Mouse (Mus musculus) colon, adult 2 months (tissue): ENCODE measurements around the gene Cog7. TPM values are rescaled to one million over a fixed set of nuclear protein-coding genes. Genes with fewer than 3 reads are reported as not detected.

Experiments used
- polyA plus RNA-seq: library from polyadenylated mRNA; depleted of rRNA; stranded (reverse); fragments of >200 nt; gene quantifications from 2 replicates; pipeline ENCODE4 v1.2.3, GENCODE M21; 2012; rRNA removed

Gene Cog7
- polyA plus RNA-seq = 25.6 and 26.5 TPM in 2 replicates

DNA sequence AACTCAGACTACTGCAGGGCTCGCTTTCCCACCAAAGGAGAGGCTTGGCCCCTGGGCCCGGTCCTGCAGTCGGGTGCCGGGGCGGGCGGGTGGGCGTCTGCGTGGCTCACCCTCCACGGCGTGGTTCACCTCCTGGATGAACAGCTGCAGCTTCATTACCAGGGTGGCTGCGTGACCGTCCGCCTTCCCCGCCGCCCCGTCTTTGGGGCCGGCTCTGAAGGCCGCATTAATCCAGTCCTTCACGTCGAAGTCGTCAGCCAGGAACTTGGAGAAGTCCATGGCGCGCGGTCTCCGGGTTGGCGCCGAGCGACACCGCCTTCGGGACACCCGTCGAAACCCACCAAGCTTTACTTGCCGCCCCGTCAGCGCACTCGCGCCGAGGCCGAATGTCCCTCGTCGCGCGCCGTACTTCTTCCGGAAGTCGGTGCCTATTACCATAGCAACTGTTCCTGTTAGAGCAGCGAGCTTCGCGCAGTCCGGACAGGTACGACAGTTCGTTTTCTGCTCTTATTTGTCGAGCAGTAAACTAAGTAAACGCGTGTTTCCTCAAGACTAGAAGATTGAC, at the start of gene Cog7:
Gene Cog7, minus strand, starts transcription at position 405 of the 565 bp plus-strand sequence.

DNA sequence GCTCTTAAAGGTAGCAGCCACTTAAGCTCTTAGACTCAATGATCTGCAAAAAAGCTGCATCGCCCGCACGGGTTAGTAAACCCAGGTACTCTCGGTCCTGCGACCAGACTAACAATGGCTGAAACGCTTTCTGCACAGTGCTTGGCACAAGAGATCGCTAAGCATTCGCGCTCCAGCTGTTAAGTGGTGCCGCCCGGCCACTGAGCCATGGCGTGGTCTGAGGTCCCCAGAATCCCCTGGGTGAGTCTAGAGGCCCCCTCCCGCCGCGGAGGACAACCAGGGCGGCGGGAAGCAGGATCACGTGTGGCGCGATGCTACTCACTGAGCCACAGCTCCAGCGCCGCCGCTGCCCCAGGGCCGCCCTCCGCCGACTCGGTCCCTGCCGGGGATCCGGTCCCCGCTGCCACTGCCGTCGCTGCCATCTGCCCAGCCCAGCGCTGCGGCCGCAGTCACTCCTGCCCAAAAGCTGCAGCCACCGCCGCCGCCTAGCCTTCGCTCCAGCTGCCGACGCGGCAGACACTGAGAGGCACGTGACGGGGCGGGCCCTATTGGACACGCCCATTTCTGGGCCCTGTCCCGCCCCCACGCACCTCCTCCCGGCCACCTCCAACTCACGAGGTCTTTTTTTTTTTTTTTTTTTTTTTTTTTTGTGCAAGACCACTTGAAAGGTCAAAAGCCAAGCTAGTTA, 39.3 kb upstream of the Cog7 start, which contains the start of gene Gga2:
Gene Gga2, minus strand, starts transcription at position 556 of the 688 bp plus-strand sequence.

DNA sequence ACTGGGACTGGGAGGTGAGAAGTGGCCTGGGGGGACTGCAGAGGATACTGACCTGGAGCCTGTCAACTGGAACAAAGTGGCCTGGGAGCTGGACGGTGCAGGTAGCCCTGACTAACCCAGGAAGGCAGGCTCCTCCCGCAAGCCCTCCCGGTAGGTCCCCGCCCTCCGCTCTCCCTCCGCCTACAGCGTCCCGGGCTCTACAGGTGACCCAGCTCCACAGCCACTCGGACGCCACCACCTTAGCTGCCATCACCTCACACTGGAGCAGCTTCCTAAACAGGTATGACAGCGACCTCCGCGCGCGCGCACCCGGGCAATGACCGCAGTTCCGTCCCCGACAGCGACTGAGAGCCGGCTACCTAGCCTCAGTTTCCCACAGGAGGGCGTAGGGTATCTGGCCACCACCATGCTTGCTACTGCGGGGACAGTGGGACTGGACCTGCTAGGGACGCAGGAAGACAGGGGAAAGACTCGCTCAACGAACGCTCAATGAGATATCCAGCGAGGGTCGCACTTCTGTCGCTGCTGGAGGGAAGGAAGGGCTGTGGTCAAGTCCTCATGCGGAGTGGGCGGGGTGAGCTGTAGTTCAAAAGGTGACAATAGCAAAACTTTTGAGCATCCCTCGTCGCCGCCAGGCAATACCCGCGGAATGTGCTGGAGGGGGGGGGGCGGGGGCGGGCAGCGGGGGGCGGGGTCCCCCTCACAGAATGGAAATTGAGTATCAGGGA, 116.5 kb downstream of the Cog7 start, which contains the start of gene Scnn1b:
Gene Scnn1b, plus strand, starts transcription at position 181 of the 728 bp plus-strand sequence.

Other genes starting within 250 kb of the Cog7 start
- gene Scnn1g, start 247.2 kb downstream of the Cog7 start, polyA plus RNA-seq = 2.8 and 3.1 TPM in 2 replicates
- gene Scnn1b, start 116.7 kb downstream of the Cog7 start, polyA plus RNA-seq = 17.4 and 27.5 TPM in 2 replicates
- gene Gga2, start 39.5 kb upstream of the Cog7 start, polyA plus RNA-seq = 16.2 and 25.3 TPM in 2 replicates
- gene Ubfd1, start 85.5 kb upstream of the Cog7 start, polyA plus RNA-seq = 13.5 and 15.1 TPM in 2 replicates
- gene Ears2, start 85.6 kb upstream of the Cog7 start, polyA plus RNA-seq = 11.8 and 12.7 TPM in 2 replicates
- gene Ndufab1, start 120.2 kb upstream of the Cog7 start, polyA plus RNA-seq = 849 and 1,005 TPM in 2 replicates
- gene Palb2, start 151.3 kb upstream of the Cog7 start, polyA plus RNA-seq = 0.98 and 1.1 TPM in 2 replicates
- gene Dctn5, start 151.3 kb upstream of the Cog7 start, polyA plus RNA-seq = 58.5 and 61.5 TPM in 2 replicates
- gene Plk1, start 177.7 kb upstream of the Cog7 start, polyA plus RNA-seq = 13.8 and 18.2 TPM in 2 replicates
- 156 and 163 TPM in 2 replicates for gene Ern2, start 204.5 kb upstream of the Cog7 start, polyA plus RNA-seq
- 103 and 129 TPM in 2 replicates for gene Chp2, start 237.8 kb upstream of the Cog7 start, polyA plus RNA-seq